Mouse (Mus musculus): Measurements from ENCODE around the gene Grin2d. TPM values are rescaled to one million over a fixed set of nuclear protein-coding genes. Genes with fewer than 3 reads are reported as not detected.

Gene Grin2d
- polyA plus RNA-seq, 2 experiments, result 0.61 to 4.9 TPM

- Histone ChIP-seq H3K4me3 (replicated peaks; ENCODE audit: low read length) (no peak overlapping the region), H3K27me3 (ENCODE audit: control insufficient read depth, insufficient read depth, low read length) (no peaks in the 10 kb centered on the region), H3K9me3 (ENCODE audit: control insufficient read depth, low read length) (no peaks in the 10 kb centered on the region), H3K4me1 (ENCODE audit: control insufficient read depth, insufficient read depth, low read length) (peaks cover 53% of the 10 kb centered on the region), H3K36me3 (ENCODE audit: control insufficient read depth, insufficient read depth, low read length) (peaks cover 12% of the 10 kb centered on the region; the same call in 1 of the 2 replicates), H3K4me2 (replicated peaks; ENCODE audit: low read depth, low read length, severe bottlenecking) (peak overlapping the region; percentile 77; the same call in 1 of the 2 replicates), H3K27ac (replicated peaks; ENCODE audit: low read depth, low read length) (peak overlapping the region; percentile 84), H3K9ac (ENCODE audit: low read depth, low read length, severe bottlenecking) (0 out of 2 replicates have a peak overlapping the region, but pooled peaks have one; percentile 36)
- DNase-seq (ENCODE audit: low spot score) (no peak), ATAC-seq (ENCODE audit: low FRiP score, low read depth) (no peak)
- WGBS, result 88% methylated on average over 14 of the region's 15 CpGs
- TF ChIP-seq POLR2A (IDR thresholded peaks at IDR 0.05; ENCODE audit: borderline replicate concordance, extremely low read depth, insufficient read depth, insufficient read length), result no peak
These were observed 39.7 kb upstream of the Grin2d start for GRCm38 (mm10) chr7:45917926-45918325.

DNA sequence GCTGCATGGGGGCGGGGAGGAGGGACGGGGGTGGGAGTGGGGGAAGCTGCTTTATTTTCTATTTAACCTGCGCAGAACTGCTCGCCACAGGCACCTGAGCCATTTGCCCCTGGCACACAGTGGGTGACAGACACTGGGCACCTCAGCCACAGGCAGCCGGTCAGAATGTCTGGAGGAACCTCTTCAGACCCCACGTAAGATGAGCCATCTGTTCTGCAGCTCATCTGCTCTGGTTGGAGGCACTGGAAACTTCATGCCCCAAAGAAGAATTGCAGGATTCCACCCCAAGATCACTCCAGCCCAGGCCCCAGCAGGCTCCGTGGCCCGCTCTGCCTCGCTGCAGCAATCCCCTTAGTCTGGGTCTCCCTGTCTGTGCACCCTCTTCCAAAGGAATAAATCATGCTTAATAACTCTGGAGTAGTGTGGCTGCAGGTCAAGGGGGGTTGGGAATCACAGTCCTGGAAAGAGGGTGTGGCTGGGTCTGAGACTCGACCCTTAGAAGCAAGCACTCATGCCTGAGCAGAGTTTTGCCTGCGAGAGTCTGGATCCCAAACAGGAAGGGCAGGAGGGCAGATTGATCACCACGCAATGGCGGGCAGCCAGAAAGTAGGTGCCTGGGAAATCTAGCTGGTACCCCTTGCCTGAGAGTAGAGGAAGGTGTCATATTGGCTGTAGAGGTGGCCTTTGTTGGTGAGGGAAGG, 39.0 kb upstream of the Grin2d start:
- WGBS, result 19% methylated on average over 13 of the region's 13 CpGs
- H3K4me1 ChIP-seq (ENCODE audit: control insufficient read depth, insufficient read depth, low read length), result peaks cover 45% of the 10 kb centered on the region
- no peaks in the 10 kb centered on the region for H3K27me3 ChIP-seq (ENCODE audit: control insufficient read depth, insufficient read depth, low read length)
- ATAC-seq (ENCODE audit: low FRiP score, low read depth), result peak; percentile 27
- peak overlapping the region; percentile 38 for H3K4me3 ChIP-seq (replicated peaks; ENCODE audit: low read length)
- H3K9ac ChIP-seq (ENCODE audit: low read depth, low read length, severe bottlenecking), result peak overlapping the region; percentile 36; the same call in 1 of the 2 replicates
- no peak for DNase-seq (ENCODE audit: low spot score)
- peak overlapping the region; percentile 77 for H3K4me2 ChIP-seq (replicated peaks; ENCODE audit: low read depth, low read length, severe bottlenecking)
- peaks cover 12% of the 10 kb centered on the region; the same call in 1 of the 2 replicates for H3K36me3 ChIP-seq (ENCODE audit: control insufficient read depth, insufficient read depth, low read length)
- no peaks in the 10 kb centered on the region for H3K9me3 ChIP-seq (ENCODE audit: control insufficient read depth, low read length)
- TF ChIP-seq POLR2A (IDR thresholded peaks at IDR 0.05; ENCODE audit: borderline replicate concordance, extremely low read depth, insufficient read depth, insufficient read length), result no peak
- H3K27ac ChIP-seq (replicated peaks; ENCODE audit: low read depth, low read length), result peak overlapping the region; percentile 84

DNA sequence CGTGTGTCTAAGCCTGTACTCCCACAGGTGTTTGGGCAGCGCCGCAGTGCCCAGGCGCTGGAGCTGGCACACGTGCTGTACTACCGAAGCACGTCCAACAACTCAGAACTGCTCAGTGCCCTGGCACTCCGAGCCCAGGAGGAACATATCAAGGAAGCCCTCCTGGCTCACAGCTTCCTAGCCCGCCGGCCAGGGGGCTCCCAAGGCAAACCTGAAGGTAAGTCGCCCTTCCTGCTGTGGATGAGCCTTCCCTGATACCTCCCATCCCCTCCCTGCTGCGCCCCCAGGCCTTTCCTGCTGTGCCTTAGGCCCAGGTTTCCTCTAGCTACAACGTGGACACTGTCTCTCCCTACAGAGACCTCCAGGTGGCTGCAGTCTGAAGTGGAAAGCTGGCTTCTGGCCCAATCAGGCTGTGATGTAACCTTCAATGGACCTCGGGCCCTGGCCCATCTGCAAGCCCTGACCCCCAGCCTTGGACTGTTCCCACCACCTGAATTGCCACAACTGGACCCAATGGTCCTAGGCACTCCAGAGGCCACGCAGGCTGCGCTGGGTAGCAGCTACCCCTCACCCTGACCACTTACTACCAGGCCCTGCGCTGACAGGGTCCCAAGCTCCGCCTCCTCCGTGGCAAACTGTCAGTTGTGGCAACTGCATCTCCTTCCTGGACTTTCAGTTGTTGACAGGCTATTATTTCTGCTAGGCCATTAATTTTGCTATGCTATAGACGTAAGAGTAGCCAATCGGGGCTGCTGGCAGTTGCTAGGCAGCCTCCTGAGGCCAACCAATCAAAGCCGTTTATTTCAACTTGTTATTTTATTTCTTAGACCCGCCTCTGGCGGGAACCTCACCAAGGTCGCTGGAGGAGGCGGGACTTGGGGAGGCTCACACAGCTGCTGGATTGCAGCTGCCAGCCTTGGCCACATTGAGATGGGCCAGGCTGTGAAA, 38.2 kb upstream of the Grin2d start:
- H3K4me2 ChIP-seq (replicated peaks; ENCODE audit: low read depth, low read length, severe bottlenecking), result peak overlapping the region; percentile 77
- WGBS, result 34% methylated on average over 26 of the region's 26 CpGs
- peak overlapping the region; percentile 87 for H3K27ac ChIP-seq (replicated peaks; ENCODE audit: low read depth, low read length)
- H3K9me3 ChIP-seq (ENCODE audit: control insufficient read depth, low read length), result no peaks in the 10 kb centered on the region
- H3K4me1 ChIP-seq (ENCODE audit: control insufficient read depth, insufficient read depth, low read length), result peaks cover 37% of the 10 kb centered on the region
- peak; percentile 88 for ATAC-seq (ENCODE audit: low FRiP score, low read depth)
- peak overlapping the region; percentile 38 for H3K4me3 ChIP-seq (replicated peaks; ENCODE audit: low read length)
- H3K27me3 ChIP-seq (ENCODE audit: control insufficient read depth, insufficient read depth, low read length), result no peaks in the 10 kb centered on the region
- peaks cover 12% of the 10 kb centered on the region; the same call in 1 of the 2 replicates for H3K36me3 ChIP-seq (ENCODE audit: control insufficient read depth, insufficient read depth, low read length)
- TF ChIP-seq POLR2A (IDR thresholded peaks at IDR 0.05; ENCODE audit: borderline replicate concordance, extremely low read depth, insufficient read depth, insufficient read length), result no peak
- peak; percentile 97 for DNase-seq (ENCODE audit: low spot score)
- peak overlapping the region; percentile 50 for H3K9ac ChIP-seq (ENCODE audit: low read depth, low read length, severe bottlenecking)

DNA sequence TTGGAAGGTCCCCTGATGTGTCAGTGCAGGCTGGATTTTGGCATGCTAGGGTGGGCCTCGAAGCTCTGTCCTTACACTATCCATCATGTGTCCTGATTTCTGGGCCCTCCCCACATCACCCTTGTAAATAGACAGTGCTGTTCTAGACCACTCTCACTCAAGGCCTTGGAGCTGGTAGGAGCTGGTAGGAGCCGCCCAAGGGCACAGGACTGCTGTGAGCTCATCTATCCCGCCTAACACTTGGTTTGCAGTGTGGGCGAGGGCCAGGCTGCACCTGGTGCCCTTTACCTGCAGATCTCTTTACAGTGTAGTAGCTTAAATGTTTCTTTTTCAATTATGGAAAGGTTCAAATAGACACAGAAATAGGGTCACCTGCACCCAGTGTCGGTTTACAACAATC, 36.8 kb upstream of the Grin2d start:
- WGBS, result 88% methylated on average over 5 of the region's 5 CpGs
- Histone ChIP-seq H3K4me1 (ENCODE audit: control insufficient read depth, insufficient read depth, low read length) (peaks cover 32% of the 10 kb centered on the region), H3K4me3 (replicated peaks; ENCODE audit: low read length) (no peak overlapping the region), H3K9me3 (ENCODE audit: control insufficient read depth, low read length) (no peaks in the 10 kb centered on the region), H3K36me3 (ENCODE audit: control insufficient read depth, insufficient read depth, low read length) (peaks cover 23% of the 10 kb centered on the region; the same call in 1 of the 2 replicates), H3K27ac (replicated peaks; ENCODE audit: low read depth, low read length) (no peak overlapping the region), H3K9ac (ENCODE audit: low read depth, low read length, severe bottlenecking) (no peak overlapping the region), H3K4me2 (replicated peaks; ENCODE audit: low read depth, low read length, severe bottlenecking) (no peak overlapping the region), H3K27me3 (ENCODE audit: control insufficient read depth, insufficient read depth, low read length) (no peaks in the 10 kb centered on the region)
- no peak for ATAC-seq (ENCODE audit: low FRiP score, low read depth)
- no peak for DNase-seq (ENCODE audit: low spot score)
- TF ChIP-seq POLR2A (IDR thresholded peaks at IDR 0.05; ENCODE audit: borderline replicate concordance, extremely low read depth, insufficient read depth, insufficient read length), result no peak

DNA sequence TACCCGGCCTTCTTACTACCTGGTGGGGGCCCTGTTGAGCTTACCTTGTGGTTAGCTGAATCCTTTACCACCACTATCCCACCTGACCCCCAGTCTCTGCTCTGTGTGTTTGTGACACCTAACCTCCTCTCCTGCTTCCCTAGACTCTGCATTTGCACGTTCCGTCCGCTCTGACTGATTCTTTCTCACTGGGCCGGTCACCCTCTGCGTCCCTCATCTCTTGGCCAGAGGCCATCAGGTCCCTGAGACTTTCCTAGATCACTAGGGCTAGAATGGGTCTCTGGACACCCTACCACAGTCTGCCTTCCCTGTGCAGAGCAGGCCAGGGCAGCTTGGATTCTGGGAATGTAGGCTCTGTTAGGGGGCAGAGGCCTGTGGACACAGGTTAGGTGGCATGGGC, 35.9 kb upstream of the Grin2d start:
- Histone ChIP-seq H3K4me1 (ENCODE audit: control insufficient read depth, insufficient read depth, low read length) (peaks cover 22% of the 10 kb centered on the region), H3K4me3 (replicated peaks; ENCODE audit: low read length) (no peak overlapping the region), H3K27ac (replicated peaks; ENCODE audit: low read depth, low read length) (no peak overlapping the region), H3K27me3 (ENCODE audit: control insufficient read depth, insufficient read depth, low read length) (no peaks in the 10 kb centered on the region), H3K9ac (ENCODE audit: low read depth, low read length, severe bottlenecking) (no peak overlapping the region), H3K9me3 (ENCODE audit: control insufficient read depth, low read length) (no peaks in the 10 kb centered on the region), H3K4me2 (replicated peaks; ENCODE audit: low read depth, low read length, severe bottlenecking) (no peak overlapping the region), H3K36me3 (ENCODE audit: control insufficient read depth, insufficient read depth, low read length) (peaks cover 31% of the 10 kb centered on the region)
- 82% methylated on average over 6 of the region's 6 CpGs for WGBS
- ATAC-seq (ENCODE audit: low FRiP score, low read depth) (no peak), DNase-seq (ENCODE audit: low spot score) (no peak)
- no peak for TF ChIP-seq POLR2A (IDR thresholded peaks at IDR 0.05; ENCODE audit: borderline replicate concordance, extremely low read depth, insufficient read depth, insufficient read length)
